Mouse (Mus musculus) CH12.LX (cell line): ENCODE data around the gene Wnt10b. TPM values are rescaled to one million over a fixed set of nuclear protein-coding genes. Genes with fewer than 3 reads are reported as not detected.
A peak's percentile ranks its signal among the peaks of the same experiment; 100 is the strongest.

Experiments
- DNase-seq: peaks from one replicate; pipeline ENCODE4 v3.0.0-alpha.2; 2013; ENCODE audit errors: extremely low read depth
- H3K27ac ChIP-seq: 2 replicates; pipeline ENCODE4 v1.5.1; 2012; ENCODE audit warnings: low read depth, mild to moderate bottlenecking, control low read depth, moderate library complexity; ENCODE audit not compliant: insufficient read depth
- H3K27me3 ChIP-seq: replicated peaks from 2 replicates; pipeline ENCODE3; 2012; ENCODE audit warnings: inconsistent platforms
- H3K36me3 ChIP-seq, 2 experiments: replicated peaks in 1 of 2; 2 replicates each; pipeline versions ENCODE3 to v1.6.1; 2012; ENCODE audit warnings: inconsistent platforms in 1 of 2, low read length in 1 of 2, mild to moderate bottlenecking in 1 of 2, mixed read lengths in 1 of 2, moderate library complexity in 1 of 2; ENCODE audit not compliant: control insufficient read depth in 1 of 2, insufficient read depth in 1 of 2
- H3K4me1 ChIP-seq, 2 experiments: 2 replicates each; pipeline ENCODE4 v1.6.1; 2012; ENCODE audit warnings: inconsistent platforms in 1 of 2, moderate library complexity in 1 of 2; ENCODE audit not compliant: insufficient read depth in 2 of 2, control insufficient read depth in 1 of 2
- H3K4me2 ChIP-seq: 2 replicates; pipeline ENCODE4 v1.6.1; 2012; ENCODE audit warnings: low read depth, mild to moderate bottlenecking, control low read depth; ENCODE audit not compliant: poor library complexity, insufficient read depth, severe bottlenecking
- H3K4me3 ChIP-seq, 3 experiments: fragments of 150-350 bp in 1 of 3; sonication (generic) in 1 of 3; replicated peaks in 1 of 3; 2 replicates each; pipeline versions ENCODE3 to v1.5.1; 2011 to 2012; ENCODE audit warnings: low read depth in 2 of 3, low read length in 2 of 3, mild to moderate bottlenecking in 2 of 3, moderate library complexity in 2 of 3, control low read depth in 1 of 3, improper control_type of control experiment in 1 of 3, inconsistent platforms in 1 of 3, mixed read lengths in 1 of 3; ENCODE audit not compliant: poor library complexity in 1 of 3
- H3K79me2 ChIP-seq: replicated peaks from 2 replicates; pipeline ENCODE4 v1.6.1; 2012; ENCODE audit warnings: mild to moderate bottlenecking, moderate library complexity; ENCODE audit not compliant: control insufficient read depth, poor library complexity, insufficient read depth, severe bottlenecking; ENCODE audit errors: extremely low read depth
- H3K9ac ChIP-seq: 2 replicates; pipeline ENCODE4 v1.6.1; 2012; ENCODE audit warnings: low read depth, mild to moderate bottlenecking, control low read depth, moderate library complexity; ENCODE audit not compliant: insufficient read depth
- H3K9me3 ChIP-seq: replicated peaks from 2 replicates; pipeline ENCODE3; 2012; ENCODE audit warnings: low read length, inconsistent platforms, mixed read lengths
- BHLHE40 ChIP-seq: IDR thresholded peaks from 2 replicates; pipeline ENCODE4 v1.6.1; 2011; ENCODE audit warnings: mild to moderate bottlenecking, low read depth, low read length, improper control_type of control experiment
- CHD1 ChIP-seq: IDR thresholded peaks from 2 replicates; pipeline ENCODE4 v1.6.1; 2012; ENCODE audit warnings: low read depth, low read length, improper control_type of control experiment, inconsistent platforms
- CTCF ChIP-seq, 2 experiments: IDR thresholded peaks in 1 of 2; conservative IDR thresholded peaks in 1 of 2; 2 replicates each; pipeline ENCODE4 v1.5.1; 2011 to 2012; ENCODE audit warnings: low read depth in 2 of 2, low read length in 2 of 2, improper control_type of control experiment in 1 of 2, inconsistent platforms in 1 of 2, mild to moderate bottlenecking in 1 of 2, moderate library complexity in 1 of 2
- ELF1 ChIP-seq: IDR thresholded peaks from 2 replicates; pipeline ENCODE4 v1.6.1; 2014; ENCODE audit warnings: low read depth, mild to moderate bottlenecking, inconsistent platforms, low read length, improper control_type of control experiment
- EP300 ChIP-seq: IDR thresholded peaks from 2 replicates; pipeline ENCODE4 v1.6.1; 2011; ENCODE audit warnings: low read length, improper control_type of control experiment
- ETS1 ChIP-seq: conservative IDR thresholded peaks from 2 replicates; pipeline ENCODE4 v1.6.1; 2012; ENCODE audit warnings: low read depth, mild to moderate bottlenecking, inconsistent platforms, low read length, improper control_type of control experiment, moderate library complexity
- JUN ChIP-seq: IDR thresholded peaks from 2 replicates; pipeline ENCODE4 v1.6.1; 2011; ENCODE audit warnings: low read depth, mild to moderate bottlenecking, low read length, improper control_type of control experiment, moderate library complexity; ENCODE audit not compliant: insufficient read depth
- JUND ChIP-seq: conservative IDR thresholded peaks from 2 replicates; pipeline ENCODE4 v1.6.1; 2011; ENCODE audit warnings: low read depth, low read length, improper control_type of control experiment
- MAFK ChIP-seq: IDR thresholded peaks from 2 replicates; pipeline ENCODE4 v1.6.1; 2011; ENCODE audit warnings: low read length, improper control_type of control experiment; ENCODE audit not compliant: insufficient replicate concordance
- MAX ChIP-seq: IDR thresholded peaks from 2 replicates; pipeline ENCODE4 v1.6.1; 2011; ENCODE audit warnings: low read length, improper control_type of control experiment
- MAZ ChIP-seq: IDR thresholded peaks from 2 replicates; pipeline ENCODE4 v1.6.1; 2012; ENCODE audit warnings: low read depth, mild to moderate bottlenecking, inconsistent platforms, low read length, improper control_type of control experiment, moderate library complexity
- MEF2A ChIP-seq: IDR thresholded peaks from 2 replicates; pipeline ENCODE4 v1.6.1; 2014; ENCODE audit warnings: low read depth, mild to moderate bottlenecking, inconsistent platforms, low read length, improper control_type of control experiment, borderline replicate concordance
- MXI1 ChIP-seq: IDR thresholded peaks from 2 replicates; pipeline ENCODE4 v1.6.1; 2011; ENCODE audit warnings: mild to moderate bottlenecking, low read depth, low read length, improper control_type of control experiment
- POLR2A ChIP-seq: IDR thresholded peaks from 2 replicates; pipeline ENCODE4 v1.6.1; 2011; ENCODE audit warnings: low read depth, mild to moderate bottlenecking, improper control_type of control experiment, low read length
- RAD21 ChIP-seq: IDR thresholded peaks from 2 replicates; pipeline ENCODE4 v1.6.1; 2011; ENCODE audit warnings: low read depth, mild to moderate bottlenecking, low read length, improper control_type of control experiment, moderate library complexity
- TBP ChIP-seq: conservative IDR thresholded peaks from 2 replicates; pipeline ENCODE4 v1.6.1; 2011; ENCODE audit warnings: low read depth, low read length, improper control_type of control experiment
- TCF12 ChIP-seq: IDR thresholded peaks from 2 replicates; pipeline ENCODE4 v1.6.1; 2014; ENCODE audit warnings: low read depth, mild to moderate bottlenecking, inconsistent platforms, low read length, improper control_type of control experiment
- UBTF ChIP-seq: IDR thresholded peaks from 2 replicates; pipeline ENCODE4 v1.6.1; 2012; ENCODE audit warnings: low read depth, mild to moderate bottlenecking, inconsistent platforms, low read length, improper control_type of control experiment, moderate library complexity
- USF2 ChIP-seq: conservative IDR thresholded peaks from 2 replicates; pipeline ENCODE4 v1.6.1; 2011; ENCODE audit warnings: low read depth, low read length, improper control_type of control experiment
- ZMIZ1 ChIP-seq: IDR thresholded peaks from 2 replicates; pipeline ENCODE4 v1.6.1; 2012; ENCODE audit warnings: low read depth, mild to moderate bottlenecking, inconsistent platforms, low read length, improper control_type of control experiment
- ZNF384 ChIP-seq: IDR thresholded peaks from 2 replicates; pipeline ENCODE4 v1.6.1; 2012; ENCODE audit warnings: low read depth, low read length, improper control_type of control experiment, inconsistent platforms
- dilution Hi-C: fragments of 300-500 bp; cut with MboI; formaldehyde crosslinking; loops from 2 replicates; pipeline ENCODE4 v1.14.3; 2020; ENCODE audit warnings: low sequenced_read_pairs; ENCODE audit not compliant: extremely low pct_unique_long_range_greater_than_20kb, extremely low pct_ligation_motif_present
- in situ Hi-C: fragments of 300-500 bp; cut with MboI; formaldehyde crosslinking; loops from 3 replicates; pipeline ENCODE4 v1.14.3; 2019; ENCODE audit warnings: low sequenced_read_pairs, low pct_ligation_motif_present, low pct_unique_long_range_greater_than_20kb, mixed read lengths
- polyA plus RNA-seq: library from polyadenylated mRNA; unstranded; fragments of >175 nt; gene quantifications from 2 replicates; pipeline ENCODE4 v1.2.1, GENCODE M21; 2012; ENCODE audit warnings: low read depth; ENCODE audit not compliant: insufficient read length
- total RNA-seq, 2 experiments: library from RNA; depleted of rRNA; stranded (reverse); fragments of 300-350 nt in 1 of 2; fragments of >200 nt in 1 of 2; gene quantifications; 2 replicates each; pipeline ENCODE4 v1.2.3; 2012 to 2014

The Wnt10b gene
- total and polyA plus RNA-seq, 3 experiments: 25.4 to 64.4 (median 56.2) TPM

DNA sequence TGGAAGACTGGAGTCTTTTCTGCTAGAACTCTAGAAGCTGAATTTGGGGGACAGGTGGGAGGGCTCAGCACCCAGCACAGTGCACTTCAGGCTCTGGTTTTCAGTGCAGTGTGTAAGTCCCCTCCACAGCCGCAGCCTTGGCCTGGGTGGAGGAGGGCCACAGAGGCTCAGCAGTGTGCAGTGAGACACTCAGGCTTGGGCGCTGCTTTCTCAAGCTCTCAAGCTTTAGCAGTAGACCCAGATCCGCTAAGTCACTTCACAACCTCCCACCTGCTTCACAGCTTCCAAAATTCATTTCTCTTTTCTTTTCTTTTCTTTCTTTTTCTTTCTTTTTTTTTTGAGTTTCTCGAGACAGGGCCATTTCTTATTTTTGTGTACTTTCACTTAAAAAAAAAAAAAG, 43.0 kb upstream of the Wnt10b start:
- no peak overlapping the region for H3K9ac ChIP-seq

DNA sequence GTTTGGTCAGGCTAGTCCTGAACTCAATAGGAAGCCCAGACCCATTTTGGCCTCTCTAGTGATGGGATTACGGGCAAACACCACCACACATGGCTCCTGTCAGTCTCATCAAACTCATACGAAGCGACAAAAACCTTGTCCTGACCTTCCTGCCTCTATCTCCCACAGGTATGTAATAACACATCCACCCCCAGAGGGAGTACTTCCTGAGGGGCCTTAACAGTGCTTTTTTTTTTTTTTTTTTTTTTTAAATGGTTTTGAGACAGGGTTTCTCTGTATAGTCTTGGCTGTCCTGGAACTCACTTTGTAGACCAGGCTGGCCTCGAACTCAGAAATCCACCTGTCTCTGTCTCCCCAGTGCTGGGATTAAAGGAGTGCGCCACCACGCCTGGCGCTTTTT, 40.2 kb upstream of the Wnt10b start:
- dilution Hi-C loops (no loop called here), in situ Hi-C loops (no loop called here)
- H3K27me3 ChIP-seq: no peaks in the 10 kb centered on the region
- H3K36me3 ChIP-seq: peaks cover 26 to 81% of the 10 kb centered on the region in 2 experiments
- TF ChIP-seq CTCF (conservative IDR thresholded peaks at IDR 0.05 in 1 of 2, IDR thresholded peaks at IDR 0.05 in 1 of 2; ENCODE audit: low read depth in 2 of 2, low read length in 2 of 2) (peak in 1 of 2 experiments; percentile 17; a peak in 2 of 4 replicates), MXI1 (no peak), ZNF384 (peak; percentile 69)
- H3K27ac ChIP-seq: no peak overlapping the region
- H3K4me2 ChIP-seq: no peak overlapping the region
- H3K9ac ChIP-seq: no peak overlapping the region
- no peaks in the 10 kb centered on the region for H3K79me2 ChIP-seq
- no peak overlapping the region for H3K4me3 ChIP-seq
- H3K9me3 ChIP-seq: no peaks in the 10 kb centered on the region
- DNase-seq: no peak
- no peaks in the 10 kb centered on the region for H3K4me1 ChIP-seq

More for the DNA sequence above, 43.0 kb upstream of the Wnt10b start:
- in situ Hi-C loops: no loop called here
- H3K4me1 ChIP-seq: peaks cover 0 to 16% of the 10 kb centered on the region in 2 experiments; a peak in 2 of 4 replicates
- no peak overlapping the region for H3K27ac ChIP-seq
- no peaks in the 10 kb centered on the region for H3K79me2 ChIP-seq
- no peaks in the 10 kb centered on the region for H3K9me3 ChIP-seq
- dilution Hi-C loops: no loop called here
- TF ChIP-seq EP300: no peak
- no peak for TF ChIP-seq TCF12
- no peak for TF ChIP-seq BHLHE40
- no peak for TF ChIP-seq TBP
- no peak for TF ChIP-seq RAD21
- no peak for TF ChIP-seq JUND
- no peak for TF ChIP-seq ZNF384
- TF ChIP-seq CHD1: no peak
- no peak for TF ChIP-seq ELF1
- no peak for TF ChIP-seq MAFK
- TF ChIP-seq UBTF: no peak
- no peak for TF ChIP-seq POLR2A
- no peak for TF ChIP-seq USF2
- no peak for TF ChIP-seq MEF2A
- no peak for TF ChIP-seq ZMIZ1
- TF ChIP-seq MAX: no peak
- no peak for TF ChIP-seq JUN
- no peak for TF ChIP-seq MAZ
- no peak for TF ChIP-seq ETS1
- TF ChIP-seq, all 38 proteins: peak for 0
- no peak for DNase-seq
- H3K27me3 ChIP-seq: no peaks in the 10 kb centered on the region
- peaks cover 15 to 82% of the 10 kb centered on the region in 2 experiments for H3K36me3 ChIP-seq
- no peak overlapping the region for H3K4me2 ChIP-seq
- no peak overlapping the region for H3K4me3 ChIP-seq
